Mouse (Mus musculus) liver, adult (tissue): ENCODE data around the gene Fzd4.

Experiments used
- GATA4 ChIP-seq: IDR thresholded peaks from 2 replicates; pipeline ENCODE4 v1.6.1; 2014; ENCODE audit warnings: mild to moderate bottlenecking, low read length; ENCODE audit not compliant: insufficient replicate concordance

The Fzd4 gene

GRCm38 (mm10) chr7:89411346-89411745, 7.2 kb downstream of the Fzd4 start:
- TF ChIP-seq GATA4: no peak

GRCm38 (mm10) chr7:89412094-89412493, 7.9 kb downstream of the Fzd4 start:
- peak; percentile 25; the same call in 1 of the 2 replicates for TF ChIP-seq GATA4

- TF ChIP-seq GATA4: peak; percentile 9; the same call in 1 of the 2 replicates
These were observed 11.9 kb downstream of the Fzd4 start for GRCm38 (mm10) chr7:89416027-89416426.

- no peak for TF ChIP-seq GATA4
These were observed 13.6 kb downstream of the Fzd4 start for GRCm38 (mm10) chr7:89417707-89418106.

- TF ChIP-seq GATA4: no peak
These were observed 14.0 kb downstream of the Fzd4 start for GRCm38 (mm10) chr7:89418127-89418653.

- TF ChIP-seq GATA4: no peak
These were observed 14.9 kb downstream of the Fzd4 start for GRCm38 (mm10) chr7:89418917-89419679.

- TF ChIP-seq GATA4: no peak
These were observed 17.1 kb downstream of the Fzd4 start for GRCm38 (mm10) chr7:89421294-89421693.

- TF ChIP-seq GATA4: no peak
These were observed 18.5 kb downstream of the Fzd4 start for GRCm38 (mm10) chr7:89422650-89423049.

- TF ChIP-seq GATA4: peak; percentile 72; the same call in 1 of the 2 replicates
These were observed 19.0 kb downstream of the Fzd4 start for GRCm38 (mm10) chr7:89423194-89423593.

- TF ChIP-seq GATA4: no peak
These were observed 19.6 kb downstream of the Fzd4 start for GRCm38 (mm10) chr7:89423688-89424255.

GRCm38 (mm10) chr7:89424659-89425058, 20.5 kb downstream of the Fzd4 start:
- TF ChIP-seq GATA4: no peak

- no peak for TF ChIP-seq GATA4
These were observed 21.9 kb downstream of the Fzd4 start for GRCm38 (mm10) chr7:89425803-89426725.

- TF ChIP-seq GATA4: no peak
These were observed 22.9 kb downstream of the Fzd4 start for GRCm38 (mm10) chr7:89427101-89427500.

- TF ChIP-seq GATA4: no peak
These were observed 24.6 kb downstream of the Fzd4 start for GRCm38 (mm10) chr7:89428804-89429203.

- TF ChIP-seq GATA4: no peak
These were observed 25.2 kb downstream of the Fzd4 start for GRCm38 (mm10) chr7:89429326-89429725.
